Mouse (Mus musculus) limb, embryonic 13.5 days (tissue): ENCODE results near the gene Gm6657. TPM values are rescaled to one million over a fixed set of nuclear protein-coding genes. Genes with fewer than 3 reads are reported as not detected.

Source experiments
- ATAC-seq: fragments of 200-750 bp; cut with Nextera tagmentation; 2 replicates; pipeline ENCODE4 v1.8.0; 2017; ENCODE audit warnings: low read depth, moderate number of reproducible peaks, moderate TSS enrichment; ENCODE audit not compliant: low FRiP score
- H3K27ac ChIP-seq: fragments of 300-500 bp; sonication (generic); 2 replicates; pipeline ENCODE4 v1.5.1; 2015; ENCODE audit warnings: inconsistent platforms, mild to moderate bottlenecking, moderate library complexity
- H3K27me3 ChIP-seq: fragments of 300-500 bp; sonication (generic); 2 replicates; pipeline ENCODE4 v1.6.1; 2015; ENCODE audit warnings: mild to moderate bottlenecking, inconsistent platforms
- H3K36me3 ChIP-seq: fragments of 300-500 bp; sonication (generic); 2 replicates; pipeline ENCODE4 v1.6.1; 2015; ENCODE audit warnings: inconsistent platforms, mild to moderate bottlenecking, moderate library complexity
- H3K4me1 ChIP-seq: fragments of 300-500 bp; sonication (generic); 2 replicates; pipeline ENCODE4 v1.6.1; 2015; ENCODE audit warnings: inconsistent platforms
- H3K4me2 ChIP-seq: fragments of 300-500 bp; sonication (generic); replicated peaks from 2 replicates; pipeline ENCODE4 v1.6.1; 2015; ENCODE audit warnings: inconsistent platforms, mild to moderate bottlenecking, moderate library complexity
- H3K4me3 ChIP-seq: fragments of 300-500 bp; sonication (generic); 2 replicates; pipeline ENCODE4 v1.5.1; 2015; ENCODE audit warnings: moderate library complexity, mild to moderate bottlenecking, inconsistent platforms
- H3K9ac ChIP-seq: fragments of 300-500 bp; sonication (generic); 2 replicates; pipeline ENCODE4 v1.6.1; 2015; ENCODE audit warnings: mild to moderate bottlenecking, inconsistent platforms
- H3K9me3 ChIP-seq: fragments of 300-500 bp; sonication (generic); 2 replicates; pipeline ENCODE4 v1.6.1; 2016; ENCODE audit warnings: inconsistent platforms
- WGBS: fragments of 180-500 bp; shearing (Covaris S2); methylation state at CpG from one replicate; pipeline ENCODE4 v1.1.7; 2015; 5-methylcytosine and 5-hydroxymethylcytosine counted together
- polyA plus RNA-seq: library from polyadenylated mRNA; unstranded; fragments of >200 nt; fragmentation: Nextera tagmentation; extraction: Ambion mirVana; gene quantifications from 2 replicates; pipeline ENCODE4 v1.2.1, GENCODE M21; 2015

Gm6657 gene
- polyA plus RNA-seq, 1 experiment from 2014 or later, result not detected

DNA sequence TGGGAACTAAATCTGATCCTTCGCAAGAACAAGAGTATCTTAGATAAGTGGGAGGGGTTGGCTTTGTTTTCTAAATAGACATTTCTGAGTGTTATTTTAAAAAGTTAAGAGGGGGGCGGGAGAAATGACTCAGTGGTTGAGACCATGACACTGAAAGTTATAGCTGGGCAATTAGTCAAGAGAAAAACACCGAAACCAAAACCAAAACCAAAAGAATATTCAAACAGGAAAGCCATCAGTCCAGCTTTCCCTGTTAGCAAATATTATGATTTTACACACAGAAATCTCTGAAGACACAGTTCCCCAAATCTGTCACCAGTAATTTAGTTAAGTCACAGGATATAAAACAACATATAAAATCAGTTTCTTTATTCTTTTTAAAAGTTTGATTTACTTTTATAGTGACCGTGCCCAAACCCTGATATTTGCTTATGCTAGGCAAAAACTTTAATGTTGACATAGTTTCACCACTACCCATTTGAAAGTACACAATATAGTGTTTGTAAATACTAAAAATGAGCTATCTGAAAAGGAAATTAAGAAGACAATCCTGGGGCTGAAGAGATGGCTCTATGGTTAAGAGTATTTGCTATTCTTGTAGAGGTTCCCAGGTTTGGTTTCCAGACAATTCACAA lies 25.3 kb downstream of the Gm6657 start:
- 89% methylated on average over 4 of the region's 4 CpGs for WGBS

DNA sequence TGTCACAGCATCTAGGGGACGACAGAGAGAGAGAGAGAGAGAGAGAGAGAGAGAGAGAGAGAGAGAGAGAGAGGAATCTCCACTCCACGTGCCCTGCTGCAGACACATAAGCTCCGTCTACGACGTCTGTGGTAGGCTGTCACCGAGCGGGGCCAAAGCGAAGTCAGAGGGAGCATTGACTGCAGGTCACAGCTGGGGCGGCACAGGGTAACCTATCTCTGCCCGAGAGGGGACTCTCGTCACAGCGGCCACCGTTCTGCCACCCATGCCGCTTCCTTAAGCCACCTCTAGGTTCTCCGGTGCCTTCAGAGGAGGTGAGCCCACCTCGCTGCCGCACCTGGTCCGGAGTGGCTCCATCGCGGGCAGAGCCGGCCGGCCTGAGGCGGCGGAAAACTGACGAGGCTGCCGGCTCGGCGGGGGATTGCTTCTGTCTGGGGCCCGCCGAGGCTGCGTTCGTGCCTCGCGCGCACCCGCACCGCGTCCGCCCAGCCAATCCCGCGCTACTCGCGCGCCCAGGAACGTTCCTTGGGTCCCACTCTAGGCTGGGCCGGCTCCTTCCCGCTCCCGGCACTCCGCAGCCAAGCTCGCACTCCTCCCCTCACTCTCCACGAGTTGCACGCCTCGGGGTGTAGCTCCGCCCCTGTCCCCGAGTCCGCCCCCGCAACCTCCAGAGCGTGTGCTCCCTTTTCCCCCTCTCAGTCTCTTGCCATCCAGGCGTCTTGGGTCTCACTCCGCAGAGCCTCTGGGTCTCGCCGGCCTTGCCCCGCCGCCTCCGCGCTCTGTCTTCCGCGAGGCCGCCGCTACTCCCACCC lies 31.9 kb downstream of the Gm6657 start, which contains the start of gene Gphn:
Gene Gphn, plus strand, starts transcription at position 673 of the 812 bp plus-strand sequence.
- no peaks in the 10 kb centered on the region for H3K27me3 ChIP-seq

More for the DNA sequence above, 25.3 kb downstream of the Gm6657 start:
- no peak overlapping the region for H3K9ac ChIP-seq
- no peaks in the 10 kb centered on the region for H3K4me1 ChIP-seq
- H3K9me3 ChIP-seq, result no peaks in the 10 kb centered on the region
- no peak overlapping the region for H3K27ac ChIP-seq
- no peaks in the 10 kb centered on the region for H3K36me3 ChIP-seq
- H3K4me2 ChIP-seq, result no peak overlapping the region
- no peaks in the 10 kb centered on the region for H3K27me3 ChIP-seq
- H3K4me3 ChIP-seq, result no peak overlapping the region
- ATAC-seq, result no peak

DNA sequence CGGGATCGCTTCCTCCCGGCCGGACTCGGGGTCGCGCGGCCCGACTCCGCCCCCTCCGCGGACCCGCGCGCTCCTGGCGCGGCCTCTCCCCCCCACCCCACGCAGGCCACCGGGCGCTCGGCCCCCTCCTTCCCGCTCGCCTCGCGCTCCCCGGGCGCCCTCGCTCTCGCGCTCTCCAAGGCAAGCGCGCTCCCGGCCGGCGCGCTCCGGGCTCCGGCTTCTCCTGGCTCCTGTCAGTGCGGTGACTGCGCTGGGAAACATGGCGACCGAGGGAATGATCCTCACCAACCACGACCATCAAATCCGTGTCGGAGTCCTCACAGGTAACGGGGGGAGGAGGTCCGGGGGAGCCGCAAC lies 32.5 kb downstream of the Gm6657 start:
- peak; percentile 89 for ATAC-seq
- H3K9me3 ChIP-seq, result no peaks in the 10 kb centered on the region

More for the DNA sequence above, 31.9 kb downstream of the Gm6657 start, which contains the start of gene Gphn:
- no peaks in the 10 kb centered on the region for H3K9me3 ChIP-seq
- peak within 1 kb of the TSS; percentile 80 for H3K4me2 ChIP-seq
- H3K4me3 ChIP-seq, result peak within 1 kb of the TSS; percentile 92
- H3K36me3 ChIP-seq, result no peaks in the 10 kb centered on the region
- H3K27ac ChIP-seq, result peak within 1 kb of the TSS; percentile 98
- peak; percentile 99 for ATAC-seq
- peak within 1 kb of the TSS; percentile 83 for H3K9ac ChIP-seq
- under 1% methylated on average over 70 of the region's 70 CpGs for WGBS
- H3K4me1 ChIP-seq, result peaks cover 6% of the 10 kb centered on the region; the same call in 1 of the 2 replicates

DNA sequence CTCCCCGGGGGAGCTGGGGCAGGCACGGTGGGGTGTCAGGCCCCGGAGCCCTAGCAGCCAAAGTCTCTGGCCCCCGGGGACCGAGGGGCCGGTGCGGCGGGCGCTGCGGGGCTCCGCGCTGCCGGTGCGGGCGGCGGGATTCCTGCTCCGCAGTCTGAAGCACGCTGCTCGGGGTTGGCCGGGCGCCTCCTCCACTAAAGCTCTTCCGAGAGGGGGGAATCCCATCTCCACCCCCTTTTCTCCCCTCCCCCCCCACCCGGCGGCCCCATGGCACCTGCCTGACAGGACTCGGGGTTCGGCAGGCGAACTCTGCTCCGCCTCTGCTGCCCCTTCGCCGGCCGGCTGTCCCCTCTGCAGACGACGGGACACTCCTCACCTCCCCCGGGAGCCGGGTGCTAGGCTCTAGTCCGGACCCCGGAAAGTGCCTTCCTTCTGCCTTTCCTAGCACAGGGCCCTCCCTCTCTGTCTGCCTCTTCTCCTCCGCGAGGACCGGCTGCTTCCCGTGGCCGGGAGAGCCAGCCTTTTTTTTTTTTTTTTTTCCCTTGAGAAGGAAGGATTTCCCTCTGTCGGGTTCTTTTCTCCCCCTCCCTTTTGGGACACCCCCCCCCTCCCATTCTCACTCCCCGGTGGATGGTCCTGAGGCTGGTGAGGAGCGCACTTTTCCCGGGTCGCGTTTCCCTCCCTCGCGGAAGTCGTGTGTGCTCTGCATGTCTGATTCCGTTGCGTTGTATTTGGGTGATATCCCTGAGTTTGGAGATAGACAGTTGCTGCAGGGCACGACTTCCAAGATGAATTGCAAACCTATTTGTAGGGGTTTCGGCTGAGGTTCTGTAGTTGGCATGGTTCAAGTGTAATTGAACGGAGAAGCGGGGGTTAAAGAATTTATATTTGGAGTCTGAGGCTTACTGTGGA lies 33.2 kb downstream of the Gm6657 start:
- H3K4me2 ChIP-seq, result peak overlapping the region; percentile 80
- under 1% methylated on average over 48 of the region's 57 CpGs for WGBS
- H3K9me3 ChIP-seq, result no peaks in the 10 kb centered on the region
- H3K36me3 ChIP-seq, result no peaks in the 10 kb centered on the region
- H3K4me1 ChIP-seq, result peaks cover 6% of the 10 kb centered on the region; the same call in 1 of the 2 replicates
- peak overlapping the region; percentile 83 for H3K9ac ChIP-seq
- H3K27ac ChIP-seq, result peak overlapping the region; percentile 98
- no peak for ATAC-seq
- H3K4me3 ChIP-seq, result peak overlapping the region; percentile 92
- H3K27me3 ChIP-seq, result no peaks in the 10 kb centered on the region

More for the DNA sequence above, 32.5 kb downstream of the Gm6657 start:
- WGBS, result under 1% methylated on average over 48 of the region's 48 CpGs
- Histone ChIP-seq H3K9ac (peak overlapping the region; percentile 83), H3K4me3 (peak overlapping the region; percentile 92), H3K36me3 (no peaks in the 10 kb centered on the region), H3K27ac (peak overlapping the region; percentile 98), H3K4me1 (peaks cover 6% of the 10 kb centered on the region; the same call in 1 of the 2 replicates), H3K27me3 (no peaks in the 10 kb centered on the region), H3K4me2 (peak overlapping the region; percentile 80)

DNA sequence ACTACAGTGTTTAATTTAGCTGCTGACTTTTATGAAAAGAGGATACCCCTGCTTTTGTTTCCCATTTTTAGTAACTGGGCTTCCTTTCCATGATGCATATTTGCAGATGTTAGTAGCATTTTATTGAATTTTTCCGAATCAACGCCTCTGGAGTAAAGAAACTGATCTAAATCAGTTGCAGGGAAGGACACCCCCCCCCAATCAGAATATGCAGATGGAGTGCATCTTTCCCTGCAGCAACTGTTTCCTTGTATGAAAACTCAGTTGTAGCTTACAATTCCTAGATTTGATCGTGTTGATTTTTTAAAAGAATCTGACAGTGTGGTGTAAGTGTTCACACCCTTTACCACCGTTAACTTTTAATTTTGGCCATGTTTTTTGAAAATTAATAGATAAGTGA lies 34.1 kb downstream of the Gm6657 start:
- no peaks in the 10 kb centered on the region for H3K36me3 ChIP-seq
- H3K27me3 ChIP-seq, result no peaks in the 10 kb centered on the region
- no peak overlapping the region for H3K9ac ChIP-seq
- peaks cover 6% of the 10 kb centered on the region; the same call in 1 of the 2 replicates for H3K4me1 ChIP-seq
- H3K27ac ChIP-seq, result no peak overlapping the region
- 41% methylated on average over 4 of the region's 4 CpGs for WGBS
- no peaks in the 10 kb centered on the region for H3K9me3 ChIP-seq
- ATAC-seq, result no peak
- H3K4me2 ChIP-seq, result peak overlapping the region; percentile 80
- H3K4me3 ChIP-seq, result peak overlapping the region; percentile 92

DNA sequence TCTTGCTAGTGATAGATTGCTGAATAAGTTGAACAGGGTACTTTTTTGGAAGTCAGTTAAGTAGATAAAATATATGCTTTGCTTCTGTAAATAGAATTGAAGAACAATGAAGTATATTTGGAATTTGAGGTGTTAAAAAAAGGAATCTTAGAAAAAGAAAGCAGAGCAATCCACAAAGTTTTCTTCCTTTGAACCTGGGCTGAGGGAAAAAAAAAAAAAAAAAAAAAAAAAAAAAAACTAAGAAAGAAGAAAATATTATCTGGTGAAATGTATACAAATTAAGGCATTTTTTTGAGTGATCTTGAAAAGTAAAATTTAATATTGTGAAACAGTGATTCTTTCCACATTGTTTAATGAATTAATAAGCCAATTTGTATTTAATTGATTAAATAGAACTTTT lies 38.5 kb downstream of the Gm6657 start:
- H3K27ac ChIP-seq, result no peak overlapping the region
- no peaks in the 10 kb centered on the region for H3K27me3 ChIP-seq
- H3K9me3 ChIP-seq, result no peaks in the 10 kb centered on the region
- no peak overlapping the region for H3K4me2 ChIP-seq
- no peak overlapping the region for H3K4me3 ChIP-seq
- H3K4me1 ChIP-seq, result 0 out of 2 replicates have a peak, but pooled peaks cover 4% of the 10 kb centered on the region
- no peak for ATAC-seq
- no peaks in the 10 kb centered on the region for H3K36me3 ChIP-seq
- H3K9ac ChIP-seq, result no peak overlapping the region

DNA sequence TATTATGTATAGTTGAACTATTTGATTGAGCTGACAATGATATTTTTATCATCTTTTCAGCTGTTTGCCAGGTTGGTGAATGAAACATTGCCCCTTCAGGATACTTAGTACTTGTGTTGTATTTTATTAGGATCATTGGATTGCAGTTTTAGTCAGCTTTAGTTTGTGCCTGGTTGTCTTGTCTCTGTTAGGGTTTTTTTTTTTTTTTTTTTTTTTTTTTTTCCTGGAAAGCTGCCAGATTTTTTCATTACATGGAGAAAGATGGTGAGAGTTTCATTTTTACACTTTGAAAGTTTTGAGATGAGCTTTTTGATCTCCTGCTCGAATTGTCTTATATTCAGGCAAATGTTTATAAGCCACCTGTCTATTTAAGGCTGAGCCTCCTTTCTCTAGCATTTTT lies 54.3 kb downstream of the Gm6657 start:
- Histone ChIP-seq H3K4me2 (no peak overlapping the region), H3K4me3 (no peak overlapping the region), H3K27me3 (no peaks in the 10 kb centered on the region), H3K27ac (no peak overlapping the region), H3K9me3 (no peaks in the 10 kb centered on the region), H3K9ac (no peak overlapping the region), H3K4me1 (no peaks in the 10 kb centered on the region), H3K36me3 (no peaks in the 10 kb centered on the region)
- no peak for ATAC-seq
- 70% methylated on average over 1 of the region's 1 CpGs for WGBS

DNA sequence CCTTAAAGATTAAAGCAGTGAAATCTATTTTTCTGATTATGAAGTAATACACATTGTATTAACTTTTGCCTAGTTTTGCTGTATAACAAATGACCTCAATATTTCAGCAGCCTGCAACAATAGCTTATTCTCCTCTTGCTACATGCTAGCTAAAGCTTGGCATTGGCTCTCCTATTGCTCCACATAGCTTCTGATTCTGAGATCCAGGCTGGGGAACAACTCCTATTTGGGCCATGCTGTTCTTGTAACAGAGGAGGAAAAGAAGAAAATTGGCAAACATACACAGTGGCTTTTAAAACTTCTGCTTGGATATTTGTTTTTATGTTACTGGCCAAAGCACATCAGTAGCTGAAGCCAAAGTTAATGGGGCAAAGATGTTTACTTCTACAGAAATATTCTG lies 55.1 kb downstream of the Gm6657 start:
- H3K4me2 ChIP-seq, result no peak overlapping the region
- no peak overlapping the region for H3K9ac ChIP-seq
- H3K27me3 ChIP-seq, result no peaks in the 10 kb centered on the region
- no peak overlapping the region for H3K4me3 ChIP-seq
- ATAC-seq, result no peak
- H3K4me1 ChIP-seq, result no peaks in the 10 kb centered on the region
- H3K9me3 ChIP-seq, result no peaks in the 10 kb centered on the region
- no peak overlapping the region for H3K27ac ChIP-seq
- no peaks in the 10 kb centered on the region for H3K36me3 ChIP-seq

Other genes starting within 250 kb of the Gm6657 start
- 14.7 and 15.8 TPM in 2 replicates for gene Gphn, start 32.1 kb downstream of the Gm6657 start, polyA plus RNA-seq